In the genomic region with DNA sequence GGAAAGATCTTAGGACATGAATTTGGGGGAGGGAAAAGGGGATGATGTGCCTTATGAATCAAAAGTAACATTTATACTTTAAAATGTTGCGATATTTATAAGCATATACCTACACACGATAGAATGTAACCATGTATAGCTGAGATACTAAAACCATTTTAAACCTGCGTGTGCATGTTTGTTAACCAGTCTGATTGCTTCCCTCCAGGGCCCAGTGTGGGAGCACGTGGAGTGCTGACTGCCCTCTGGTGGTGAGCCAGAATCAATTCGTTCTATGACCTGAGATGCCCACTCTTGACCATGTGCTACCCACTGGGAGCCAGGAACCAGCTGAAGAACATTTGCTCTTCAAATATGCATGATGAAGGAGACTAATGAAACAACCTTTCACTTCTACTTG, we compare ENCODE assay signal across 9 mouse cellular contexts. TPM values are rescaled to one million over a fixed set of nuclear protein-coding genes. Genes with fewer than 3 reads are reported as not detected.
DNase-seq lines count a peak whose midpoint lies in the region; ATAC-seq lines count a peak whose summit lies in the region.
"Had no signal": no experiment of that assay in that cellular context is flagged by ENCODE, and none has a peak within 500 bp of the region (broad histone marks: within the 10 kb centered on the region; RNA-seq: fewer than 3 reads in every experiment).

No protein-coding gene starts in this region.

- no peak overlapping the region for H3K9ac ChIP-seq in hindbrain, embryonic 13.5 days
- no peak overlapping the region for H3K9ac ChIP-seq in midbrain, embryonic 12.5 days (replicated peaks)
- H3K9ac ChIP-seq: limb, embryonic 12.5 days had no signal

- ATAC-seq in hindbrain, embryonic 13.5 days (ENCODE audit: low FRiP score), result no peak
- ATAC-seq in midbrain, embryonic 12.5 days (ENCODE audit: low FRiP score, low read depth), result peak; percentile 56

- WGBS in hindbrain, embryonic 10.5 days, result 45% methylated on average over 5 of the region's 5 CpGs
- 40% methylated on average over 5 of the region's 5 CpGs for WGBS in hindbrain, embryonic 13.5 days
- WGBS in midbrain, embryonic 12.5 days, result 43% methylated on average over 5 of the region's 5 CpGs

- no peaks in the 10 kb centered on the region for H3K36me3 ChIP-seq in hindbrain, embryonic 10.5 days
- H3K36me3 ChIP-seq in hindbrain, embryonic 13.5 days, result 0 out of 2 replicates have a peak, but pooled peaks cover 3% of the 10 kb centered on the region
- no peaks in the 10 kb centered on the region for H3K36me3 ChIP-seq in midbrain, embryonic 12.5 days
- H3K36me3 ChIP-seq: limb, embryonic 12.5 days had no signal

- H3K9me3 ChIP-seq in hindbrain, embryonic 10.5 days, result no peaks in the 10 kb centered on the region
- no peaks in the 10 kb centered on the region for H3K9me3 ChIP-seq in hindbrain, embryonic 13.5 days
- no peaks in the 10 kb centered on the region for H3K9me3 ChIP-seq in midbrain, embryonic 12.5 days
- H3K9me3 ChIP-seq: limb, embryonic 12.5 days had no signal

- intact Hi-C loops in heart, postnatal 14 days (cut with DNase I), result loop anchor here (1.0 to 10.0 kb wide), 6 partner anchors 78 to 842 kb away; a partner anchor contains a TSS

- no peak overlapping the region for H3K4me3 ChIP-seq in hindbrain, embryonic 10.5 days
- H3K4me3 ChIP-seq in hindbrain, embryonic 13.5 days, result no peak overlapping the region
- no peak overlapping the region for H3K4me3 ChIP-seq in midbrain, embryonic 12.5 days
- H3K4me3 ChIP-seq: limb, embryonic 12.5 days had no signal

- peak; percentile 66 for DNase-seq in hindbrain, embryonic 10.5 days (ENCODE audit: low spot score)
- peak; percentile 47 for DNase-seq in adrenal gland, adult 8-10 months
- peak; percentile 50 for DNase-seq in embryo, embryonic 9.5 days (ENCODE audit: extremely low spot score)
- DNase-seq in heart, postnatal 14 days, result peak; percentile 76 to 85
- DNase-seq in layer of hippocampus, postnatal 10 days (ENCODE audit: low spot score in 2 of 2), result peak; percentile 56 to 69
- DNase-seq in spleen, postnatal 14 days (ENCODE audit: low spot score in 2 of 2), result peak; percentile 17 to 47

- no peaks in the 10 kb centered on the region for H3K27me3 ChIP-seq in hindbrain, embryonic 10.5 days (ENCODE audit: insufficient read depth, poor library complexity, severe bottlenecking)
- no peaks in the 10 kb centered on the region for H3K27me3 ChIP-seq in hindbrain, embryonic 13.5 days
- H3K27me3 ChIP-seq in midbrain, embryonic 12.5 days, result no peaks in the 10 kb centered on the region
- H3K27me3 ChIP-seq: limb, embryonic 12.5 days had no signal

- H3K27ac ChIP-seq in hindbrain, embryonic 10.5 days, result no peak overlapping the region
- no peak overlapping the region for H3K27ac ChIP-seq in hindbrain, embryonic 13.5 days
- no peak overlapping the region for H3K27ac ChIP-seq in midbrain, embryonic 12.5 days (replicated peaks)
- H3K27ac ChIP-seq: limb, embryonic 12.5 days had no signal

- H3K4me2 ChIP-seq in hindbrain, embryonic 13.5 days, result no peak overlapping the region
- H3K4me2 ChIP-seq in midbrain, embryonic 12.5 days (replicated peaks), result no peak overlapping the region
- H3K4me2 ChIP-seq: limb, embryonic 12.5 days had no signal

- peaks cover 16% of the 10 kb centered on the region for H3K4me1 ChIP-seq in hindbrain, embryonic 10.5 days (replicated peaks)
- peaks cover 24% of the 10 kb centered on the region for H3K4me1 ChIP-seq in hindbrain, embryonic 13.5 days (replicated peaks)
- H3K4me1 ChIP-seq in midbrain, embryonic 12.5 days, result peaks cover 11% of the 10 kb centered on the region

RNA-seq across cellular contexts. Expression of a gene that starts 30.9 kb away (rescaled TPM):
- 2.1 and 4.5 TPM in 2 replicates for polyA plus RNA-seq in hindbrain, embryonic 10.5 days (2016; fragmentation: Nextera tagmentation; extraction: Ambion mirVana)
- polyA plus RNA-seq in hindbrain, embryonic 13.5 days (2015; fragmentation: Nextera tagmentation; extraction: Ambion mirVana), result 5.0 TPM in 2 replicates
- total RNA-seq in adrenal gland, adult 8-10 months (2022), result under 1 TPM; 0.09 to 0.65 (median 0.29) TPM
- total RNA-seq in heart, postnatal 14 days (2021), result under 1 TPM in 1 of 2 experiments, not detected in 1; 0.07 TPM
- total RNA-seq in layer of hippocampus, postnatal 10 days (2021), result 1 to 10 TPM; 1.4 to 1.5 TPM
- polyA plus RNA-seq in midbrain, embryonic 12.5 days (2016; fragmentation: Nextera tagmentation; extraction: Ambion mirVana), result 6.8 and 7.7 TPM in 2 replicates
